Mouse (Mus musculus) spleen, embryonic (tissue): ENCODE results near the gene Snrpb2.

Experiments
- CTCF ChIA-PET: fragments of 350-600 bp; sonication (Branson Sonifier 250); formaldehyde crosslinking; loops from one replicate; lab custom pipeline; 2022; lab: Charles Lee

The Snrpb2 gene

GRCm38 (mm10) chr2:143093726-143094125 is 30.9 kb downstream of the Snrpb2 start:
- CTCF ChIA-PET: no interaction called here

GRCm38 (mm10) chr2:143094761-143095160 is 31.9 kb downstream of the Snrpb2 start:
- CTCF ChIA-PET: no interaction called here

GRCm38 (mm10) chr2:143097170-143097569 is 34.3 kb downstream of the Snrpb2 start:
- CTCF ChIA-PET: no interaction called here

GRCm38 (mm10) chr2:143113859-143114258 is 51.0 kb downstream of the Snrpb2 start:
- CTCF ChIA-PET: interaction anchor here (0.6 kb wide), 1 partner anchor 93 kb away, joined by 3 read pairs; no protein-coding TSS in a partner anchor

DNA sequence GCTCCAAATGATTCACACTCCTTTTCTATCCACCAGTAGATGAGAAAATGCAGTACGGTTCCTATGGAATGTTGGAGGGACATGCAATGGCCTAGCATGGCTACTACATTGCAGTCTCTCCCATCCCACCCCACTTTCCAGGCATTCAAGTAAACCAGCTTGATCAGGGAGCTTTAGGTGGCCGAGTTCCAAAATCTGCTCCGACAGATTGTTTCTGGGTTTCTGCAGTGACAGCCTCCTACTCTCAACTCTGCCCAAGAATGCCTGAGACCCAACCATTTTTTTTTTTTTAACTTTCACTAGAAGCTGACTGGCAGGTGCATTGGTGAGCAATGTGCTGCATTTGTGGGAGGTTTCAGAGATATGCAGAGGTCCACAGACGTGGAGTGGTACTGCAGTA is 51.9 kb downstream of the Snrpb2 start:
- CTCF ChIA-PET: no interaction called here

- CTCF ChIA-PET: no interaction called here
Observed at GRCm38 (mm10) chr2:143117453-143117852, 54.6 kb downstream of the Snrpb2 start.

DNA sequence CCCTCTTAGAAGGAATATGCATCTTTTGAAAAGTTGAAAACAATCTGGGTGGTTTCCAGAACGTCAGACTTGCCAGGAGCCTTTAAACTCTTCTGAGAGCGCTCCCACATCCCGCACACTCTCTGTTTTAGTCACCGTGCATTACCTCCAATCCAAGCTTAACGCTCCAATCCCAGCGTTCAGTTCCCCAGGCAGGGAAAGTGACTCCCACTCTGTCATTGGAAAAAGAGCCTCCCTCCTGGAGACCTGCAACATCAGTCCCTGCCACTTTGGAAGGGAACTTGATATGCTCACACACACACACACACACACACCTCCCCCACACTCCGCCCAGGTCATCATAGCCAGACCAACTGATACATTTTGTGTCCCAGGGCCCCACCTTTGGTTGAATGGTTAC is 55.4 kb downstream of the Snrpb2 start:
- CTCF ChIA-PET: no interaction called here
